ENCODE assay signal across 45 mouse cellular contexts in genomic region chr10:51621193-51621592, GRCm38 (mm10). TPM values are rescaled to one million over a fixed set of nuclear protein-coding genes. Genes with fewer than 3 reads are reported as not detected.
"Had no signal": no experiment of that assay in that cellular context is flagged by ENCODE, and none has a peak within 500 bp of the region (broad histone marks: within the 10 kb centered on the region; RNA-seq: fewer than 3 reads in every experiment).

No protein-coding gene starts in this region.

- H3K4me3 ChIP-seq: limb, embryonic 10.5 days; limb, embryonic 12.5 days; limb, embryonic 13.5 days; limb, embryonic 15.5 days; liver, embryonic 12.5 days; liver, embryonic 13.5 days; liver, embryonic 15.5 days; lung, embryonic 15.5 days; megakaryocyte, embryonic 14.5 days; midbrain, embryonic 10.5 days; midbrain, embryonic 12.5 days; midbrain, embryonic 13.5 days; midbrain, embryonic 15.5 days; myocyte; neural tube, embryonic 12.5 days had no signal

- H3K27ac ChIP-seq: limb, embryonic 10.5 days; limb, embryonic 12.5 days; limb, embryonic 13.5 days; limb, embryonic 15.5 days; liver, embryonic 12.5 days; liver, embryonic 13.5 days; liver, embryonic 14.5 days; liver, embryonic 15.5 days; lung, embryonic 15.5 days; macrophage; midbrain, embryonic 10.5 days; midbrain, embryonic 12.5 days; midbrain, embryonic 13.5 days; midbrain, embryonic 15.5 days; neural tube, embryonic 12.5 days had no signal

- DNase-seq: left cerebral cortex, postnatal 4 days; liver; liver, embryonic 13.5 days; liver, postnatal 0 days; lung, adult 18-20 months; lung, adult 2 months; lung, embryonic 14.5 days; lung, postnatal 10 days; lung, postnatal 14 days; lung, postnatal 36 days; lung, postnatal 4 days; midbrain, embryonic 14.5 days had no signal

- H3K36me3 ChIP-seq: limb, embryonic 10.5 days; limb, embryonic 12.5 days; limb, embryonic 13.5 days; limb, embryonic 15.5 days; liver, embryonic 12.5 days; liver, embryonic 13.5 days; liver, embryonic 15.5 days; lung, embryonic 15.5 days; midbrain, embryonic 10.5 days; midbrain, embryonic 12.5 days; midbrain, embryonic 13.5 days; midbrain, embryonic 15.5 days; neural tube, embryonic 12.5 days had no signal

- H3K4me2 ChIP-seq: limb, embryonic 12.5 days; limb, embryonic 13.5 days; limb, embryonic 15.5 days; liver, embryonic 11.5 days; liver, embryonic 12.5 days; liver, embryonic 13.5 days; liver, embryonic 15.5 days; lung, embryonic 14.5 days; lung, embryonic 15.5 days; midbrain, embryonic 11.5 days; midbrain, embryonic 12.5 days; midbrain, embryonic 13.5 days; midbrain, embryonic 15.5 days; neural tube, embryonic 12.5 days had no signal

- H3K4me1 ChIP-seq: limb, embryonic 10.5 days; limb, embryonic 12.5 days; limb, embryonic 13.5 days; limb, embryonic 15.5 days; liver, embryonic 12.5 days; liver, embryonic 13.5 days; liver, embryonic 15.5 days; lung, embryonic 15.5 days; megakaryocyte, embryonic 14.5 days; midbrain, embryonic 12.5 days; midbrain, embryonic 13.5 days; midbrain, embryonic 15.5 days; neural tube, embryonic 12.5 days had no signal

- H3K9ac ChIP-seq: limb, embryonic 12.5 days; limb, embryonic 13.5 days; limb, embryonic 15.5 days; liver, embryonic 12.5 days; liver, embryonic 13.5 days; liver, embryonic 14.5 days; liver, embryonic 15.5 days; liver, postnatal 0 days; lung, embryonic 14.5 days; lung, embryonic 15.5 days; midbrain, embryonic 12.5 days; midbrain, embryonic 13.5 days; midbrain, embryonic 15.5 days; neural tube, embryonic 12.5 days had no signal

- H3K27me3 ChIP-seq: limb, embryonic 12.5 days; limb, embryonic 13.5 days; limb, embryonic 15.5 days; liver, embryonic 12.5 days; liver, embryonic 13.5 days; liver, embryonic 15.5 days; lung, embryonic 15.5 days; midbrain, embryonic 12.5 days; midbrain, embryonic 13.5 days; midbrain, embryonic 15.5 days; neural tube, embryonic 12.5 days had no signal

- H3K9me3 ChIP-seq: limb, embryonic 10.5 days; limb, embryonic 12.5 days; limb, embryonic 13.5 days; limb, embryonic 15.5 days; liver, embryonic 12.5 days; liver, embryonic 13.5 days; liver, embryonic 15.5 days; lung, embryonic 15.5 days; megakaryocyte, embryonic 14.5 days; midbrain, embryonic 10.5 days; midbrain, embryonic 12.5 days; midbrain, embryonic 13.5 days; midbrain, embryonic 15.5 days; neural tube, embryonic 12.5 days had no signal

RNA-seq across cellular contexts. Expression of gene Gprc6a, which starts 10.1 kb away (rescaled TPM):
- total RNA-seq: left cerebral cortex, postnatal 10 days; left cerebral cortex, postnatal 14 days; left cerebral cortex, postnatal 25 days; left cerebral cortex, postnatal 36 days; left cerebral cortex, postnatal 4 days; liver, adult 2 months; megakaryocyte progenitor cell, adult 5-6 weeks; megakaryocyte, adult 5-6 weeks; megakaryocyte-erythroid progenitor cell, adult 5-6 weeks; midbrain, postnatal 0 days; monocyte, adult 5-6 weeks had no signal
- polyA plus RNA-seq: limb, embryonic 10.5 days; limb, embryonic 11.5 days; limb, embryonic 12.5 days; limb, embryonic 13.5 days; limb, embryonic 14.5 days; liver, adult 2 months; liver, embryonic 11.5 days; liver, embryonic 12.5 days; liver, embryonic 13.5 days; liver, embryonic 14.5 days; macrophage; midbrain, embryonic 10.5 days; midbrain, embryonic 12.5 days; midbrain, embryonic 14.5 days; midbrain, embryonic 15.5 days; midbrain, postnatal 0 days; myocyte; neural tube, embryonic 11.5 days; neural tube, embryonic 12.5 days had no signal

RNA-seq across cellular contexts. Expression of gene Fam162b, which starts 30.9 kb away (rescaled TPM):
- total RNA-seq: left cerebral cortex, postnatal 10 days; left cerebral cortex, postnatal 14 days; left cerebral cortex, postnatal 25 days; left cerebral cortex, postnatal 36 days; liver, adult 2 months; megakaryocyte progenitor cell, adult 5-6 weeks; megakaryocyte, adult 5-6 weeks; megakaryocyte-erythroid progenitor cell, adult 5-6 weeks; midbrain, postnatal 0 days; monocyte, adult 5-6 weeks had no signal
- polyA plus RNA-seq: limb, embryonic 11.5 days; liver, adult 2 months; liver, embryonic 13.5 days; liver, embryonic 14.5 days; liver, embryonic 15.5 days; liver, embryonic 16.5 days; liver, postnatal 0 days; macrophage; myocyte had no signal

RNA-seq across cellular contexts. Expression of gene Rfx6, which starts 56.4 kb away (rescaled TPM):
- total RNA-seq: left cerebral cortex, postnatal 10 days; left cerebral cortex, postnatal 14 days; left cerebral cortex, postnatal 25 days; left cerebral cortex, postnatal 36 days; left cerebral cortex, postnatal 4 days; liver, adult 2 months; megakaryocyte progenitor cell, adult 5-6 weeks; megakaryocyte, adult 5-6 weeks; megakaryocyte-erythroid progenitor cell, adult 5-6 weeks; midbrain, postnatal 0 days; monocyte, adult 5-6 weeks had no signal
- polyA plus RNA-seq: limb, embryonic 10.5 days; limb, embryonic 11.5 days; limb, embryonic 12.5 days; limb, embryonic 13.5 days; limb, embryonic 14.5 days; limb, embryonic 15.5 days; liver, adult 2 months; liver, embryonic 13.5 days; liver, embryonic 15.5 days; liver, embryonic 16.5 days; liver, postnatal 0 days; lung, adult 2 months; lung, embryonic 15.5 days; lung, postnatal 0 days; macrophage; midbrain, embryonic 10.5 days; midbrain, embryonic 11.5 days; midbrain, embryonic 12.5 days; midbrain, embryonic 13.5 days; midbrain, embryonic 14.5 days; midbrain, embryonic 15.5 days; midbrain, postnatal 0 days; myocyte had no signal
